Mouse (Mus musculus): Measurements from ENCODE around the gene Arf4.

- no peak for TF ChIP-seq POLR2A (IDR thresholded peaks at IDR 0.05; ENCODE audit: insufficient read length, low read depth)
- TF ChIP-seq USF1 (IDR thresholded peaks at IDR 0.05; ENCODE audit: low read depth): no peak
- no peak for TF ChIP-seq POLR2AphosphoS2 (IDR thresholded peaks at IDR 0.05; ENCODE audit: insufficient read length, low read depth)
These were observed 12.6 kb upstream of the Arf4 start for GRCm38 (mm10) chr14:26625301-26625700.

Data from myocyte (in vitro differentiated cells).